Comparison of ENCODE assay signal across 8 mouse cellular contexts in genomic region chr7:19746426-19747201, GRCm38 (mm10). TPM values are rescaled to one million over a fixed set of nuclear protein-coding genes. Genes with fewer than 3 reads are reported as not detected.
DNase-seq lines count a peak whose midpoint lies in the region; ATAC-seq and TF ChIP-seq lines count a peak whose summit lies in the region.

No protein-coding gene starts in this region.

- no peak overlapping the region for H3K9ac ChIP-seq in kidney, postnatal 0 days (ENCODE audit: low read depth, low read length)
- H3K9ac ChIP-seq in limb, embryonic 15.5 days: no peak overlapping the region; the same call in 1 of the 2 replicates
- no peak overlapping the region for H3K9ac ChIP-seq in stomach, embryonic 15.5 days

- no peaks in the 10 kb centered on the region for H3K9me3 ChIP-seq in kidney, postnatal 0 days (replicated peaks; ENCODE audit: low read length)
- H3K9me3 ChIP-seq in limb, embryonic 15.5 days: no peaks in the 10 kb centered on the region
- H3K9me3 ChIP-seq in stomach, embryonic 15.5 days: no peaks in the 10 kb centered on the region

- TF ChIP-seq CTCF in kidney, postnatal 0 days (IDR thresholded peaks at IDR 0.05; ENCODE audit: low read depth): no peak
- no peak for TF ChIP-seq CTCF in embryonic fibroblast, embryonic 13.5 days (IDR thresholded peaks at IDR 0.05; ENCODE audit: borderline replicate concordance, insufficient read depth, low read length)

- peak overlapping the region; percentile 87 for H3K4me3 ChIP-seq in kidney, postnatal 0 days (replicated peaks; ENCODE audit: low read depth, low read length)
- peak overlapping the region; percentile 87 for H3K4me3 ChIP-seq in embryonic fibroblast, embryonic 13.5 days (ENCODE audit: insufficient read depth, low read length)
- peak overlapping the region; percentile 76 for H3K4me3 ChIP-seq in limb, embryonic 15.5 days
- H3K4me3 ChIP-seq in stomach, embryonic 15.5 days (replicated peaks): peak overlapping the region; percentile 81

- H3K27me3 ChIP-seq in kidney, postnatal 0 days (ENCODE audit: insufficient read depth, low read length): no peaks in the 10 kb centered on the region
- H3K27me3 ChIP-seq in limb, embryonic 15.5 days: no peaks in the 10 kb centered on the region
- no peaks in the 10 kb centered on the region for H3K27me3 ChIP-seq in stomach, embryonic 15.5 days (replicated peaks)

- no peak for DNase-seq in kidney, postnatal 0 days (ENCODE audit: low spot score)
- no peak for DNase-seq in kidney, adult 18-20 months
- no peak for DNase-seq in spleen, adult 18-20 months
- no peak for DNase-seq in gastrocnemius, adult 18-20 months (ENCODE audit: low spot score)
- no peak for DNase-seq in cerebellum, adult 9-10 months

- ATAC-seq in kidney, postnatal 0 days (replicated peaks; ENCODE audit: low FRiP score, low read depth): no peak
- ATAC-seq in limb, embryonic 15.5 days (ENCODE audit: insufficient number of reproducible peaks, low FRiP score, low TSS enrichment, low read depth): no peak
- no peak for ATAC-seq in stomach, embryonic 15.5 days (ENCODE audit: insufficient read depth, low FRiP score, low read depth)

- H3K4me1 ChIP-seq in kidney, postnatal 0 days (replicated peaks; ENCODE audit: insufficient read depth, low read length): peaks cover 40% of the 10 kb centered on the region
- no peaks in the 10 kb centered on the region; the same call in 1 of the 2 replicates for H3K4me1 ChIP-seq in embryonic fibroblast, embryonic 13.5 days (ENCODE audit: control insufficient read depth, insufficient read depth, low read length)
- peaks cover 56% of the 10 kb centered on the region for H3K4me1 ChIP-seq in limb, embryonic 15.5 days
- H3K4me1 ChIP-seq in stomach, embryonic 15.5 days: peaks cover 55% of the 10 kb centered on the region

- peak; percentile 30; the same call in 1 of the 2 replicates for TF ChIP-seq POLR2A in embryonic fibroblast, embryonic 13.5 days (IDR thresholded peaks at IDR 0.05; ENCODE audit: low read depth, low read length)

- 20% methylated on average over 6 of the region's 6 CpGs for WGBS in kidney, postnatal 0 days
- 40% methylated on average over 6 of the region's 6 CpGs for WGBS in limb, embryonic 15.5 days
- 40% methylated on average over 6 of the region's 6 CpGs for WGBS in stomach, embryonic 15.5 days

- H3K36me3 ChIP-seq in kidney, postnatal 0 days (ENCODE audit: insufficient read depth, low read length): 0 out of 2 replicates have a peak, but pooled peaks cover 5% of the 10 kb centered on the region
- H3K36me3 ChIP-seq in limb, embryonic 15.5 days: peaks cover 3% of the 10 kb centered on the region; the same call in 1 of the 2 replicates
- H3K36me3 ChIP-seq in stomach, embryonic 15.5 days: peaks cover 14% of the 10 kb centered on the region

- peak overlapping the region; percentile 89 for H3K27ac ChIP-seq in kidney, postnatal 0 days
- peak overlapping the region; percentile 86 for H3K27ac ChIP-seq in embryonic fibroblast, embryonic 13.5 days (ENCODE audit: insufficient read depth, low read length)
- H3K27ac ChIP-seq in limb, embryonic 15.5 days: 0 out of 2 replicates have a peak overlapping the region, but pooled peaks have one; percentile 94
- peak overlapping the region; percentile 94 for H3K27ac ChIP-seq in stomach, embryonic 15.5 days

- H3K4me2 ChIP-seq in kidney, postnatal 0 days (ENCODE audit: low read length): peak overlapping the region; percentile 67
- peak overlapping the region; percentile 29; the same call in 1 of the 2 replicates for H3K4me2 ChIP-seq in limb, embryonic 15.5 days
- H3K4me2 ChIP-seq in stomach, embryonic 15.5 days: peak overlapping the region; percentile 62

RNA-seq across cellular contexts. Expression of gene Nectin2, which starts 3.7 kb away (rescaled TPM):
- polyA plus RNA-seq in kidney, postnatal 0 days (2015; fragmentation: Nextera tagmentation; extraction: Ambion mirVana): 112 and 114 TPM in 2 replicates
- 39.7 and 45.3 TPM in 2 replicates for polyA plus RNA-seq in embryonic fibroblast, embryonic 13.5 days (2011; ENCODE audit: insufficient read length, low read depth, missing spikeins)
- polyA plus RNA-seq in limb, embryonic 15.5 days (2015; fragmentation: Nextera tagmentation; extraction: Ambion mirVana): 84.5 and 85.1 TPM in 2 replicates
- polyA plus RNA-seq in stomach, embryonic 15.5 days (2015; fragmentation: Nextera tagmentation; extraction: Ambion mirVana): 129 and 136 TPM in 2 replicates
- total RNA-seq in gastrocnemius, adult 18-20 months (2021): 1 to 10 TPM in 1 of 2 experiments, under 1 TPM in 1; 0.64 to 2.0 TPM

RNA-seq across cellular contexts. Expression of gene Bcam, which starts 24.2 kb away (rescaled TPM):
- 378 and 394 TPM in 2 replicates for polyA plus RNA-seq in kidney, postnatal 0 days (2015; fragmentation: Nextera tagmentation; extraction: Ambion mirVana)
- polyA plus RNA-seq in embryonic fibroblast, embryonic 13.5 days (2011; ENCODE audit: insufficient read length, low read depth, missing spikeins): 2.1 and 2.5 TPM in 2 replicates
- 120 and 150 TPM in 2 replicates for polyA plus RNA-seq in limb, embryonic 15.5 days (2015; fragmentation: Nextera tagmentation; extraction: Ambion mirVana)
- 129 and 151 TPM in 2 replicates for polyA plus RNA-seq in stomach, embryonic 15.5 days (2015; fragmentation: Nextera tagmentation; extraction: Ambion mirVana)
- 10 to 100 TPM; 17.4 to 28.5 TPM for total RNA-seq in gastrocnemius, adult 18-20 months (2021)

RNA-seq across cellular contexts. Expression of gene Tomm40, which starts 31.4 kb away (rescaled TPM):
- polyA plus RNA-seq in kidney, postnatal 0 days (2015; fragmentation: Nextera tagmentation; extraction: Ambion mirVana): 163 and 167 TPM in 2 replicates
- polyA plus RNA-seq in embryonic fibroblast, embryonic 13.5 days (2011; ENCODE audit: insufficient read length, low read depth, missing spikeins): 38.1 and 51.3 TPM in 2 replicates
- polyA plus RNA-seq in limb, embryonic 15.5 days (2015; fragmentation: Nextera tagmentation; extraction: Ambion mirVana): 129 and 139 TPM in 2 replicates
- polyA plus RNA-seq in stomach, embryonic 15.5 days (2015; fragmentation: Nextera tagmentation; extraction: Ambion mirVana): 161 and 181 TPM in 2 replicates
- 10 to 100 TPM; 40.8 to 44.0 TPM for total RNA-seq in gastrocnemius, adult 18-20 months (2021)

RNA-seq across cellular contexts. Expression of gene Apoe, which starts 47.6 kb away (rescaled TPM):
- polyA plus RNA-seq in kidney, postnatal 0 days (2015; fragmentation: Nextera tagmentation; extraction: Ambion mirVana): 511 and 585 TPM in 2 replicates
- polyA plus RNA-seq in embryonic fibroblast, embryonic 13.5 days (2011; ENCODE audit: insufficient read length, low read depth, missing spikeins): 8.5 and 34.9 TPM in 2 replicates
- polyA plus RNA-seq in limb, embryonic 15.5 days (2015; fragmentation: Nextera tagmentation; extraction: Ambion mirVana): 409 and 468 TPM in 2 replicates
- polyA plus RNA-seq in stomach, embryonic 15.5 days (2015; fragmentation: Nextera tagmentation; extraction: Ambion mirVana): 363 and 515 TPM in 2 replicates
- 10 to 100 TPM; 59.5 to 87.1 TPM for total RNA-seq in gastrocnemius, adult 18-20 months (2021)

RNA-seq across cellular contexts. Expression of gene Cblc, which starts 50.0 kb away (rescaled TPM):
- 14.6 and 16.9 TPM in 2 replicates for polyA plus RNA-seq in kidney, postnatal 0 days (2015; fragmentation: Nextera tagmentation; extraction: Ambion mirVana)
- not detected in 2 replicates for polyA plus RNA-seq in embryonic fibroblast, embryonic 13.5 days (2011; ENCODE audit: insufficient read length, low read depth, missing spikeins)
- 14.6 and 15.2 TPM in 2 replicates for polyA plus RNA-seq in limb, embryonic 15.5 days (2015; fragmentation: Nextera tagmentation; extraction: Ambion mirVana)
- 24.3 and 24.6 TPM in 2 replicates for polyA plus RNA-seq in stomach, embryonic 15.5 days (2015; fragmentation: Nextera tagmentation; extraction: Ambion mirVana)
- total RNA-seq in gastrocnemius, adult 18-20 months (2021): not detected

Comparison
In these comparisons a context has a peak if more than half of its experiments do, and no peak if none do; other contexts are left out.
1. RNA of gene Bcam, which starts 24.2 kb away (polyA plus RNA-seq): 378 to 394 TPM in kidney, postnatal 0 days, 129 to 151 TPM in stomach, embryonic 15.5 days and 120 to 150 TPM in limb, embryonic 15.5 days; 2.1 to 2.5 TPM in embryonic fibroblast, embryonic 13.5 days; every median in the first group is over 10 times any median in the second.
2. Peak in every context shown above with its lines, with median percentiles within 50 percentile points of each other: H3K27ac ChIP-seq, H3K4me2 ChIP-seq and H3K4me3 ChIP-seq.